ENCODE assay signal across 25 mouse cellular contexts in genomic region chr5:38875403-38875802, GRCm38 (mm10). TPM values are rescaled to one million over a fixed set of nuclear protein-coding genes. Genes with fewer than 3 reads are reported as not detected.
DNase-seq lines count a peak whose midpoint lies in the region; ATAC-seq lines count a peak whose summit lies in the region.
"Had no signal": no experiment of that assay in that cellular context is flagged by ENCODE, and none has a peak within 500 bp of the region (broad histone marks: within the 10 kb centered on the region; RNA-seq: fewer than 3 reads in every experiment).

No protein-coding gene starts in this region.

- ATAC-seq in hindbrain, embryonic 11.5 days (ENCODE audit: low FRiP score): peak; percentile 49; the same call in 1 of the 2 replicates
- ATAC-seq in hindbrain, embryonic 12.5 days (ENCODE audit: low FRiP score): no peak
- ATAC-seq in neural tube, embryonic 11.5 days (ENCODE audit: insufficient read depth, low FRiP score, low TSS enrichment): peak; percentile 54; the same call in 1 of the 2 replicates
- ATAC-seq: forebrain, postnatal 0 days; midbrain, embryonic 16.5 days had no signal

- no peaks in the 10 kb centered on the region for H3K36me3 ChIP-seq in hindbrain, embryonic 11.5 days (ENCODE audit: control insufficient read depth, insufficient read depth, low read length)
- no peaks in the 10 kb centered on the region for H3K36me3 ChIP-seq in hindbrain, embryonic 12.5 days
- H3K36me3 ChIP-seq in neural tube, embryonic 11.5 days (ENCODE audit: control insufficient read depth, insufficient read depth, low read length): no peaks in the 10 kb centered on the region
- H3K36me3 ChIP-seq: G1E; hindbrain, embryonic 13.5 days; kidney, embryonic 15.5 days; limb, embryonic 13.5 days; lung, embryonic 15.5 days had no signal

- DNase-seq in embryo, embryonic 11 days: peak; percentile 26
- no peak for DNase-seq in embryo, embryonic 9.5 days (ENCODE audit: extremely low spot score)
- no peak for DNase-seq in hindbrain, embryonic 11.5 days (ENCODE audit: low spot score)
- no peak for DNase-seq in neural tube, embryonic 11.5 days (ENCODE audit: low spot score)
- DNase-seq in neural tube, embryonic 10.5 days (ENCODE audit: extremely low spot score, low spot score): no peak
- DNase-seq in cerebellum, postnatal 14 days: no peak
- DNase-seq: adrenal gland, adult 8-10 months; cerebellum, adult 2 months; cerebellum, postnatal 25 days; forebrain, postnatal 0 days; heart, adult 2 months; heart, postnatal 14 days; kidney, adult 18-20 months; kidney, postnatal 25 days; thymus, postnatal 4 days had no signal

- WGBS in hindbrain, embryonic 11.5 days: 37% methylated on average over 3 of the region's 3 CpGs
- WGBS in hindbrain, embryonic 12.5 days: 27% methylated on average over 3 of the region's 3 CpGs
- 43% methylated on average over 3 of the region's 3 CpGs for WGBS in neural tube, embryonic 11.5 days

- H3K4me2 ChIP-seq in hindbrain, embryonic 11.5 days (replicated peaks; ENCODE audit: low read depth, low read length): no peak overlapping the region
- no peak overlapping the region for H3K4me2 ChIP-seq in hindbrain, embryonic 12.5 days (replicated peaks)
- H3K4me2 ChIP-seq in neural tube, embryonic 11.5 days (ENCODE audit: low read depth): no peak overlapping the region
- H3K4me2 ChIP-seq: hindbrain, embryonic 13.5 days; kidney, embryonic 15.5 days; limb, embryonic 13.5 days; liver, embryonic 11.5 days; lung, embryonic 15.5 days had no signal

- no peaks in the 10 kb centered on the region for H3K9me3 ChIP-seq in hindbrain, embryonic 11.5 days (ENCODE audit: control insufficient read depth, low read length)
- no peaks in the 10 kb centered on the region for H3K9me3 ChIP-seq in hindbrain, embryonic 12.5 days (replicated peaks)
- H3K9me3 ChIP-seq in neural tube, embryonic 11.5 days (ENCODE audit: control insufficient read depth, low read length): no peaks in the 10 kb centered on the region
- H3K9me3 ChIP-seq: hindbrain, embryonic 13.5 days; kidney, embryonic 15.5 days; limb, embryonic 13.5 days; lung, embryonic 15.5 days had no signal

- no peak overlapping the region for H3K27ac ChIP-seq in hindbrain, embryonic 11.5 days (ENCODE audit: low read depth, low read length)
- H3K27ac ChIP-seq in hindbrain, embryonic 12.5 days: no peak overlapping the region
- no peak overlapping the region for H3K27ac ChIP-seq in neural tube, embryonic 11.5 days (ENCODE audit: low read depth, low read length)
- H3K27ac ChIP-seq: heart, adult 2 months; hindbrain, embryonic 13.5 days; kidney, embryonic 15.5 days; limb, embryonic 13.5 days; lung, embryonic 15.5 days had no signal

- H3K9ac ChIP-seq in hindbrain, embryonic 11.5 days (ENCODE audit: low read depth, low read length): no peak overlapping the region
- H3K9ac ChIP-seq in hindbrain, embryonic 12.5 days: no peak overlapping the region
- H3K9ac ChIP-seq in neural tube, embryonic 11.5 days (ENCODE audit: low read length): no peak overlapping the region
- H3K9ac ChIP-seq: forebrain, postnatal 0 days; hindbrain, embryonic 13.5 days; kidney, embryonic 15.5 days; limb, embryonic 13.5 days; lung, embryonic 15.5 days had no signal

- no peaks in the 10 kb centered on the region for H3K27me3 ChIP-seq in hindbrain, embryonic 11.5 days (ENCODE audit: control insufficient read depth, insufficient read depth, low read length)
- no peaks in the 10 kb centered on the region for H3K27me3 ChIP-seq in hindbrain, embryonic 12.5 days
- no peaks in the 10 kb centered on the region for H3K27me3 ChIP-seq in neural tube, embryonic 11.5 days (ENCODE audit: control insufficient read depth, insufficient read depth, low read length)
- H3K27me3 ChIP-seq: hindbrain, embryonic 13.5 days; kidney, embryonic 15.5 days; limb, embryonic 13.5 days; lung, embryonic 15.5 days had no signal

- no peak overlapping the region for H3K4me3 ChIP-seq in hindbrain, embryonic 11.5 days (ENCODE audit: low read depth, low read length)
- no peak overlapping the region for H3K4me3 ChIP-seq in hindbrain, embryonic 12.5 days
- no peak overlapping the region for H3K4me3 ChIP-seq in neural tube, embryonic 11.5 days (ENCODE audit: low read depth, low read length)
- H3K4me3 ChIP-seq: heart, adult 2 months; hindbrain, embryonic 13.5 days; kidney, embryonic 15.5 days; limb, embryonic 13.5 days; lung, embryonic 15.5 days; myocyte had no signal

- no peaks in the 10 kb centered on the region for H3K4me1 ChIP-seq in hindbrain, embryonic 11.5 days (replicated peaks; ENCODE audit: control insufficient read depth, insufficient read depth, low read length)
- H3K4me1 ChIP-seq in hindbrain, embryonic 12.5 days: 0 out of 2 replicates have a peak, but pooled peaks cover 4% of the 10 kb centered on the region
- no peaks in the 10 kb centered on the region for H3K4me1 ChIP-seq in neural tube, embryonic 11.5 days (ENCODE audit: control insufficient read depth, insufficient read depth, low read length)
- H3K4me1 ChIP-seq: kidney, embryonic 15.5 days had no signal

RNA-seq across cellular contexts. Expression of gene Clnk, which starts 1.2 kb away (rescaled TPM):
- polyA plus RNA-seq in hindbrain, embryonic 11.5 days (2014; fragmentation: Nextera tagmentation; extraction: Ambion mirVana): 0.33 and 0.51 TPM in 2 replicates
- 0.13 and 0.32 TPM in 2 replicates for polyA plus RNA-seq in hindbrain, embryonic 12.5 days (2016; fragmentation: Nextera tagmentation; extraction: Ambion mirVana)
- 0.27 TPM in 1 of 2 replicates, not detected in the other for polyA plus RNA-seq in neural tube, embryonic 11.5 days (2014; fragmentation: Nextera tagmentation; extraction: Ambion mirVana)
- polyA plus RNA-seq: cerebellum, adult 2 months; G1E; heart, embryonic 14.5 days; kidney, embryonic 15.5 days; limb, embryonic 13.5 days; myocyte had no signal
